Mouse (Mus musculus): Measurements from ENCODE around the gene Arfgap2.

Arfgap2 gene

DNA sequence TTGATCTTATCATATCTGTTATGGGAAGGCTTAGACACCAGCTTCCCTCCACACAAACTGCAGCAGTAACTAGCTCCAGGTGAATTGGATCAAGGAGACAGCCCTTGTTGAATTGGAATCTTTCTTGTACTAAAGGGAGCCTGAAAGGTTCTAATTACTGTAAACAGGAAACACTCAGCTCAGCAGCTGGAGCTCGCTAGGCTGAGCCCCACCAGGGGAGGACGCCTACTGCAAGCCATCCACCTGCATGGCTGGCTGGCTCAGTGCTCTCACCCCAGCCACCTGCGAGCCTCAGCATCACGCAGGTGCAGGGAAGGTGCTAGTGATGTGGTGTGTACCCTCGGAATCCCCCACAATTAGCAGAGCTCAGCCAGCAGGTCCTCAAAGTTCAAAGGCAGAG, 43.9 kb downstream of the Arfgap2 start:
- DNase-seq (ENCODE audit: low spot score), result no peak

DNA sequence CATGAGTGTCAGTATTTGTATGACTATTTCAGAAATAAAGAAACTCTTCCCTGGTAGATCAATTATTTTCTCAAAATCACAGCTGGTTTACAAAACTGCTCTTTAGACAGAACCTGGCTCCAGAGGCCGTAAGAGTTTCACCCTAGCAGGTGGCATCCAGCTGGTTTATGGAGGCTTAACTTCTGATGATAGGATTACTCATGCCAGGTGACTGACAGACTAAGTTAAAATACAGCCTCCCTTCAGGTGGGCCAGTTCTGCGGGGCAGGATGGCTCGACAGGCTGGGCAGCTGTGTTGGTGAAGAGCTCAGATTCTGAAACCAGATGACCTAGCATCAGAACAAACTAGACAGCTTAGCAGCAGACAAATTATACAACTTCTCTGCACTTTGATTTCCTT, 44.8 kb downstream of the Arfgap2 start:
- no peak for DNase-seq (ENCODE audit: low spot score)

DNA sequence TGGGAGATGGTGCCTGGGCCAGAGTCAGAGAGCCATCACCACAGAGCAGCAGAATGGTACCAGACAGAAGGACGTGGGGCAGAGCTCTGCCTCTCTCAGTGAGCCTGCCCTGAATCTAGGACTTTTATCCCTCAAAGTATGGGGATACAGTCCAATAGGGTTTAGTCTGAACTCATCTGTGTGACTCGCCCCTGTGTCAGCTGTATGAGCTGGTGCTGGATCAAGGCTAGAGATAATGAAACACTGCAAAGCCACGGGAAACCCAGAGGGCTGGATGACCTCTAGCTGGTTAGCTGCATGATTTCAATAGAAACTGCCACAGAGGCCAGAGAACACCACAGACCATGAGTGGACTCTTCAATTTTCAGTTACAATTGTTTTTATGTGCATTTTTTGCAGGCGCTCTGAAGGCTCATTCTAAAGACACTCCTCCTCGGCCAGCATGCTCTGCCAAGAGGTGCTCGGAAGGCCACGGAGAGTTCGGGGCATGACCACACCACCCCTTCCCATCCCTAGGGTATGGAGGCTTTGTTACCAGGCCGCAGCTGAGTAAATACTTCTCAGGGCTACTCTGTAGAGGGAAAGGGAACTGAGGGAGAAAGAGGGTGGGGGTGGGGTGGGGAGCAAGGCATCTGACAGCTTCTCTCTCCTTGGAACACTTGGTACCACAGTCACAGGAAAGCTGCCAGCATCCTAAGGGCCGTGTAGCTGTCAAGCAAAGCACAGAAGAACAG, 48.0 kb downstream of the Arfgap2 start:
- no peak for DNase-seq (ENCODE audit: low spot score)

DNA sequence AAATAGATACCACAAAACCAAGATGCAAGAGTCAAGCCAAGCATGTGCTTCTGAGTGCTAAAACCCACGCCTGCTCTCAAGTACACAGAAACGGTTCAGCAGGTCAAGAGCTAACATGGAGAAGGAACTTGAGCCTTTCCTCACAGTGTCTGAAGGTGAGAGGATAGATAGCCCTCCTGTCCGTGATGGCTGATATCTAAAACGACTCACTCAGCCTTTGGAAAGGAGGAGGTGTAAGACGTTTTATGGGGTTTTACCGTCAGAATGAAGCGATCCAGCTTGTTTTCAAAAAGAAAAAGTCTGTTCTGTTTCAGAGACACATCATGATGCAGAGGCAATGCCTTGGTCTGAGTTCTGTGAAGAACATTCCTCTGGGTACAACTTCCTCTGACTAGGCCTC, 49.4 kb downstream of the Arfgap2 start:
- DNase-seq (ENCODE audit: low spot score), result no peak

DNA sequence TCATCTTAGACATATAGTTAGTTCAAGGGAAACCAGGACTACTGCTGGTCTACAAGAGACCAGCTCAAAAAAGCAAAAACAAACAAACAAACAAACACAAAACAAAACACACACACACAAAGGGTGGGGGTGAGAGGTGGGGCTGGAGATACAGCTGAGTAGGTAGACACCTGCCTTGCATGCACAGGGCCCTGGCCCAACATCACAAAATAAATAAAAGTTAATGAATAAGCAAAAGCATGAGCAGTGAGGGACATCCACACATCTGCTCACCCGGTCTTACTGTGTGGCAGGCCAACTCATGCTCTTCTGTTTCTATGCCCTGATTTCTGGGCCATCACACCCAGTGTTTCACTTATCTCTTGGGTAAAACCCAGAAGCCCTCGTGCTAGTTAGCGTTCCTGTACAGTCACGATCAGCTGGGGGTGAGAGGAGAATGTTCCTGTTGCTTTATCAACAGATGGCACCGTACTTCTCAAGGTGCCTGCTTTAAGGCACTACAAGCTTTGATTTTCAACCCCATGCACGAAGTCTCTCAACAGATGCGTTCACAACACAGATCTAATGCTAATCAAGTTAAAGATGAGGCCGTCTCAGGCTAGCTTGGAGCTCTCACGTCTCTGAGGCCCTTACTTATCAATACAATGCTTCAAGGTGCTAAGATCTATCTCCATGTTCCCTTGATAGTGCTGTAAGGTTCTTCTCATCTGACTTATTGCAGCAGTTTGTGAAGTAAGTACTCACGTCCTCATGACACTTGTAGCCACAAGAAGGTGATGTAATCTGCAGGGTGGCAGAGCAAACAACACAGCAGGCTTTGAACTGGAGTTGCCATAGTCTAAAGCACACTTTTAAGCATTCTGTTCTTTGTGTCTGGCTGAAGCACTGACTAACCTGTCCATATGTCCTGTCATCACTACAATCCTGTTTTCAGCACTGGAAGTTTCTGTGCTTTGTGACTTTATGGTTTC, 56.1 kb downstream of the Arfgap2 start:
- DNase-seq (ENCODE audit: low spot score), result no peak

DNA sequence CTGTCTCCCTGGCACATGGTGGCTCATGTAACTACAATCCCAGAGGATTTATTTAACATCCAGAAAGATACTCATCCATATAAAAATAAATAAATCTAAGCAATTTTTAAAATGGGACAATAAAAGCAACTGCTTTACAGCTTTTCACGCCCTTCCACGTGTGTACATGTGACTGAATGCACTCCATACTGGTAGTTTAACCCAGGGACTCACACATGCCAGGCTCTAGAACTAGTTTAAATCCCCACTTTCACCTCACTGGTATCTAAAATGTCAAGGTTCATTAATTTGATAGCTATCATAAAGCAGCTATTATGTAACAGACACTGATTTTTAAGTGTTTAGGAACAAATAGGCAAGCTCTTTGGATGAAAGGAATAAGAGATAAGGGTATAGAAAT, 57.1 kb downstream of the Arfgap2 start:
- no peak for DNase-seq (ENCODE audit: low spot score)

DNA sequence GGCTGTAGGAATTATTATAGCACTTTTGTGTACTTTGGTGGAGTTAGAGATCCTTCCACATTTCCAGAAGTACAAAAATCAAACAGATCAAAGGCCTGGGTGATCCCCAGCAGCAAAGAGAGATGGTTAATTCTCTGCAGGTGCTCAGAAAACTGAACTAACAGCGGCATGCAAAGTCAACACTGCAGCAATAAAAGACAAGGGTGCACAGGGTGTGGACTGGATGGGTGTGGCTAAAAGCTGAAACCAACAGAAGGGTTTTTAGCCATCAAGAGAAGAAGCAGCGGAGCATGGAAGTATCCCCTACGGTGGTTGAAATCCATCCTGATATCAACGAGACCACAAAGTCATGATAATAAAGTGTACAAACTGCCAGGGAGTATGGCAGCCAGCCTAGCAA, 57.7 kb downstream of the Arfgap2 start:
- no peak for DNase-seq (ENCODE audit: low spot score)

DNA sequence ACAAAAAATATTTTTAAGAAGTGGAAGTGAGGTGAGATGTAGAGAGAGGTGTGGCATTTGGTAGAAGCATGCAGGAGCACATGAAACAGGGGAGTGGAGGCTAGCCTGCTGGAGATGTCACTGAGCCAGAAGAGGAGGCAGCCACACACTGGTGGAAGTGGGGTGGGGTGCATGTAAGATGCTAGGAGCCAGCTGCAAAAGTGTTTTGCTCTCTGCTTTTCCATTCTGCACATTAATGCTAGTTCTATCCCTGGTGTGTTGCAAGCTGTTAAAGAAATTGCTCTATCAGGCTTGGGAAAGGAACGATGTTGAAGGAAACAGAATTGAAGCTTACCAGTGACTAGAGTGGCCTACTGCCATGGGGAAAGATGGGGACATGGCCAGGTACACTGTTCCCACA, 59.6 kb downstream of the Arfgap2 start:
- DNase-seq (ENCODE audit: low spot score), result no peak

DNA sequence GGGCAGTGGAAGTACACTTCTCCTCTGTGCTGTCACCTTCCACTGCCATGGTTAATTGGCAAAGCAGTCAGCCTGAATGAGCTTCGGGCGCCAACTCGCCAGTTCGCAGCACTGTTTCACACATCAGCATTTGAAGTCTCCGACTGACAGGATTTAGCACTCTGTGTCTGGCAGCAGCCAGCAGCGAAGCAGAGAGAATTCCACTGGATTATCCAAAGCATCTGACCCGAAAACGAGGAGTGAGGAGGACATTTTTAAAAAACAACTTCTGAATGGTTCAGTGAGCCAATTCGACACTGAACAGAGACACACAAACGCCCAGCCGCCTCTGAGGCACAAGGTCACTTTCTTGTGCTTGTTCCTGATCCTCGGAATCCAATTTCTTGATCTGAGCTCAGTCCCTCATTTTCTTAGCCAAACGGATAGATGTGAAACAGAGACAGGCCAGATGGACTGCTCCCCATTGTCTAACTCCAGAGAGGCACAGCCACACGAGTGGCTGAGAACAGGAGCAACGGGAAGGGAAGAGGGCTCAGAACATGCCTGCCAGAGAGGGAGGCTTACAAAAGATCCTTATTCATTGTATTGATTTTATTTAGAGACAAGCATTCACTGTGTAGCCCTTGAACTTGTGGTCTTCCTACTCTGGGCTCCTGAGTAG, 60.1 kb downstream of the Arfgap2 start:
- no peak for DNase-seq (ENCODE audit: low spot score)
